Mouse (Mus musculus) brain, embryonic 14.5 days (tissue): Measurements from ENCODE around the gene Trmt1. TPM values are rescaled to one million over a fixed set of nuclear protein-coding genes. Genes with fewer than 3 reads are reported as not detected.

Experiments
- DNase-seq: peaks from one replicate; pipeline ENCODE4 v3.0.0-alpha.2; 2011; ENCODE audit warnings: low read depth
- CTCF ChIP-seq: fragments of 200-500 bp; IDR thresholded peaks from 2 replicates; pipeline ENCODE4 v1.5.1; 2012; ENCODE audit warnings: inconsistent platforms, mild to moderate bottlenecking, moderate library complexity, borderline replicate concordance; ENCODE audit not compliant: insufficient read depth, insufficient read length; ENCODE audit errors: extremely low read depth
- POLR2A ChIP-seq: fragments of 200-500 bp; IDR thresholded peaks from 2 replicates; pipeline ENCODE4 v1.6.1; 2012; ENCODE audit warnings: mild to moderate bottlenecking, inconsistent platforms, borderline replicate concordance; ENCODE audit not compliant: poor library complexity, insufficient read depth, insufficient read length, severe bottlenecking; ENCODE audit errors: extremely low read depth
- polyA plus RNA-seq: library from polyadenylated mRNA; depleted of rRNA; stranded (reverse); fragments of >200 nt; gene quantifications from 2 replicates; pipeline ENCODE4 v1.2.3, GENCODE M21; 2012; rRNA removed

The Trmt1 gene
- polyA plus RNA-seq, 1 experiment: 113 TPM

GRCm38 (mm10) chr8:84743517-84744420 lies 57.7 kb downstream of the Trmt1 start:
- no peak for TF ChIP-seq POLR2A
- TF ChIP-seq CTCF: no peak
- peak; percentile 94 for DNase-seq

- DNase-seq: no peak
- TF ChIP-seq CTCF (no peak), POLR2A (no peak)
These were observed 59.2 kb downstream of the Trmt1 start for GRCm38 (mm10) chr8:84745032-84745925.

Other genes with a start within 250 kb of the Trmt1 start
- gene Ier2, start 23.5 kb upstream of the Trmt1 start, polyA plus RNA-seq: 7.3 and 11.0 TPM in 2 replicates
- 81.8 and 87.0 TPM in 2 replicates for gene Nacc1, start 1.6 kb downstream of the Trmt1 start, polyA plus RNA-seq
- gene Lyl1, start 15.2 kb downstream of the Trmt1 start, polyA plus RNA-seq: 3.4 and 4.7 TPM in 2 replicates
- gene G430095P16Rik, start 36.7 kb downstream of the Trmt1 start, polyA plus RNA-seq: 0.92 and 1.5 TPM in 2 replicates
- 34.0 and 46.8 TPM in 2 replicates for gene Nfix, start 114.0 kb downstream of the Trmt1 start, polyA plus RNA-seq
- 8.0 and 8.9 TPM in 2 replicates for gene Dand5, start 136.5 kb downstream of the Trmt1 start, polyA plus RNA-seq
- 30.1 and 39.2 TPM in 2 replicates for gene Gadd45gip1, start 145.2 kb downstream of the Trmt1 start, polyA plus RNA-seq
- 63.7 and 66.0 TPM in 2 replicates for gene Rad23a, start 154.4 kb downstream of the Trmt1 start, polyA plus RNA-seq
- gene Calr, start 160.6 kb downstream of the Trmt1 start, polyA plus RNA-seq: 374 and 466 TPM in 2 replicates
- 109 and 153 TPM in 2 replicates for gene Farsa, start 170.7 kb downstream of the Trmt1 start, polyA plus RNA-seq
- 15.1 and 24.2 TPM in 2 replicates for gene Syce2, start 185.8 kb downstream of the Trmt1 start, polyA plus RNA-seq
- 41.9 and 55.4 TPM in 2 replicates for gene Gcdh, start 207.6 kb downstream of the Trmt1 start, polyA plus RNA-seq
- gene Klf1, start 215.6 kb downstream of the Trmt1 start, polyA plus RNA-seq: 0.66 and 0.77 TPM in 2 replicates
- gene Dnase2a, start 222.3 kb downstream of the Trmt1 start, polyA plus RNA-seq: 5.1 and 6.8 TPM in 2 replicates